Mouse (Mus musculus): Measurements from ENCODE around the gene Sema3g. TPM values are rescaled to one million over a fixed set of nuclear protein-coding genes. Genes with fewer than 3 reads are reported as not detected.

The Sema3g gene
- polyA plus RNA-seq, 1 experiment, result 3.2 TPM

DNA sequence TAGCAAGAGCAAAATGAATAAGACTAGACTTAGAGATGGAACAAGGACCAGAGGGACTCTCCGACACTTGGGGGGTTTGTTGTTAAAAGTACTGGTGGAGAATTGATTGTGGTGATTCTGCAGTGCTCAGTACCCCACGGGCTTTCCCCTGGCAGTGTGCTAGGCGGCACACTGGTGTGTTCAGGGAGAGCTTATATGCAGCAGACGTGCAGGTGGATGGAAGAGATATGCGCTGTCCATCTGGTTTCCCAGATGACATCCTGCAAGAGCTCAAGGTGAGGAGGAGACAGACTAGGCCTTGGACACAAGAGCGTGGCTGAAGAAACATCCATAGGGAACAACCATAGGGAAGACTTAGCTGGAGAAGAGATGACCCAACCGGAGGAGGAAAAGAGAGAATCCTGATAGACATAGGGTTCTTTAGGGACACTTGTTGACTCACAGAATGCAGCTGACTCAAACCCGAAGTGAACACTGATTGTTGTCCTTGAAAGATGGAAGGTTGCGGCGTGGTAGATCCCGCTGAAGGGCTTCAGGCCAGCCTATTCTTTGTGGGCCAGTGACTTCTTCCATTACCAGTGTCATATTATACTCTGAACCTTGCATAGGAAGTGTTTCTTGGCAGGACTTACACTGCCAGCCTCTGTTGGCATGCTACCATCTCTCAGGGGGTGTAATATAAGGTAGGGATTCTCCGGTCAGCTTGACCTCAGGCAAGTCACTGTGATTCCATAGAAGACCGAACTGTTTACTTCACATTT is 10.4 kb upstream of the Sema3g start:
- peak overlapping the region; percentile 72 for H3K27ac ChIP-seq (ENCODE audit: insufficient read depth, low read length)
- no peak for TF ChIP-seq POLR2A (IDR thresholded peaks at IDR 0.05; ENCODE audit: borderline replicate concordance, insufficient read depth, low read length)
- TF ChIP-seq CTCF (IDR thresholded peaks at IDR 0.05; ENCODE audit: borderline replicate concordance, insufficient read depth, low read depth, low read length), result no peak
- peak overlapping the region; percentile 83 for H3K4me3 ChIP-seq (replicated peaks; ENCODE audit: insufficient read depth, low read depth, low read length)
- 44% methylated on average over 13 of the region's 13 CpGs for WGBS
- peak in 1 of 2 experiments; percentile 40 for DNase-seq
- no peaks in the 10 kb centered on the region; the same call in 1 of the 2 replicates for H3K4me1 ChIP-seq (ENCODE audit: control insufficient read depth, insufficient read depth, low read length)
- H3K27me3 ChIP-seq (ENCODE audit: control insufficient read depth, insufficient read depth, low read length), result no peaks in the 10 kb centered on the region

- Histone ChIP-seq H3K27me3 (ENCODE audit: control insufficient read depth, insufficient read depth, low read length) (no peaks in the 10 kb centered on the region), H3K4me1 (ENCODE audit: control insufficient read depth, insufficient read depth, low read length) (no peaks in the 10 kb centered on the region; the same call in 1 of the 2 replicates), H3K27ac (ENCODE audit: insufficient read depth, low read length) (peak within 1 kb of the TSS; percentile 72), H3K4me3 (replicated peaks; ENCODE audit: insufficient read depth, low read depth, low read length) (peak within 1 kb of the TSS; percentile 83)
- no peak for TF ChIP-seq CTCF (IDR thresholded peaks at IDR 0.05; ENCODE audit: borderline replicate concordance, insufficient read depth, low read depth, low read length)
- DNase-seq, result no peak
- WGBS, result 56% methylated on average over 2 of the region's 2 CpGs
Observed at GRCm38 (mm10) chr14:31208084-31208483, 9.6 kb upstream of the Sema3g start, which contains the start of gene Tnnc1. TSS of gene Tnnc1 (plus strand) at chr14:31208312.

DNA sequence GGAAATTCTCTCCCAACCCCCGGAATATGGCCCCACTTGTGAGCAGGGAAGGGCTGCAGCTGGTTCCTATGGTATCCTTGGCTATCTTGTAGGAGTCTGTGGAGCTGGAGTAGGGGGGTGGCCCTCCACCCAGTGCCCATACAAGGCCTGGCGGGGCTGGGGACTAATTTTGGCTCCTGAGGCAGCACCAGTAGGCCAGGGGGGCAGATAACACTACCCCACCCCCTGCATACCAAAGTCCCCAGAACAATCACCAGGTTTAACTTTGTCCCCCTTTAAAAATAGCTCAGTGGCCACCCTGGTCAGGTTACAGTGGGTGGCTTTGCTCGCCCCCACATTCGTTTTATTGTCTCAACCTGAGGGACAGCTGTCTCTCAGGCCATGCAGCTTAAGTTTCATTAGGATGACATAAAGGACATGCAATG is 8.5 kb upstream of the Sema3g start:
- Histone ChIP-seq H3K4me1 (ENCODE audit: control insufficient read depth, insufficient read depth, low read length) (no peaks in the 10 kb centered on the region; the same call in 1 of the 2 replicates), H3K27me3 (ENCODE audit: control insufficient read depth, insufficient read depth, low read length) (no peaks in the 10 kb centered on the region), H3K27ac (ENCODE audit: insufficient read depth, low read length) (no peak overlapping the region), H3K4me3 (replicated peaks; ENCODE audit: insufficient read depth, low read depth, low read length) (no peak overlapping the region)
- 91% methylated on average over 4 of the region's 4 CpGs for WGBS
- DNase-seq, result no peak
- no peak for TF ChIP-seq POLR2A (IDR thresholded peaks at IDR 0.05; ENCODE audit: borderline replicate concordance, insufficient read depth, low read length)
- TF ChIP-seq CTCF (IDR thresholded peaks at IDR 0.05; ENCODE audit: borderline replicate concordance, insufficient read depth, low read depth, low read length), result no peak

- no peak for DNase-seq
- H3K27me3 ChIP-seq (ENCODE audit: control insufficient read depth, insufficient read depth, low read length), result no peaks in the 10 kb centered on the region
- no peak overlapping the region for H3K4me3 ChIP-seq (replicated peaks; ENCODE audit: insufficient read depth, low read depth, low read length)
- no peak for TF ChIP-seq POLR2A (IDR thresholded peaks at IDR 0.05; ENCODE audit: borderline replicate concordance, insufficient read depth, low read length)
- TF ChIP-seq CTCF (IDR thresholded peaks at IDR 0.05; ENCODE audit: borderline replicate concordance, insufficient read depth, low read depth, low read length), result no peak
- peaks cover 7% of the 10 kb centered on the region; the same call in 1 of the 2 replicates for H3K4me1 ChIP-seq (ENCODE audit: control insufficient read depth, insufficient read depth, low read length)
- 93% methylated on average over 6 of the region's 6 CpGs for WGBS
- H3K27ac ChIP-seq (ENCODE audit: insufficient read depth, low read length), result no peak overlapping the region
Observed at GRCm38 (mm10) chr14:31211854-31212253, 5.8 kb upstream of the Sema3g start.

GRCm38 (mm10) chr14:31212499-31212898 is 5.2 kb upstream of the Sema3g start:
- TF ChIP-seq POLR2A (IDR thresholded peaks at IDR 0.05; ENCODE audit: borderline replicate concordance, insufficient read depth, low read length), result no peak
- no peak for TF ChIP-seq CTCF (IDR thresholded peaks at IDR 0.05; ENCODE audit: borderline replicate concordance, insufficient read depth, low read depth, low read length)
- no peak for DNase-seq
- WGBS, result 91% methylated on average over 3 of the region's 3 CpGs
- H3K27ac ChIP-seq (ENCODE audit: insufficient read depth, low read length), result no peak overlapping the region
- no peak overlapping the region for H3K4me3 ChIP-seq (replicated peaks; ENCODE audit: insufficient read depth, low read depth, low read length)
- peaks cover 10% of the 10 kb centered on the region for H3K4me1 ChIP-seq (ENCODE audit: control insufficient read depth, insufficient read depth, low read length)
- no peaks in the 10 kb centered on the region for H3K27me3 ChIP-seq (ENCODE audit: control insufficient read depth, insufficient read depth, low read length)

- 83% methylated on average over 8 of the region's 8 CpGs for WGBS
- no peak for TF ChIP-seq POLR2A (IDR thresholded peaks at IDR 0.05; ENCODE audit: borderline replicate concordance, insufficient read depth, low read length)
- TF ChIP-seq CTCF (IDR thresholded peaks at IDR 0.05; ENCODE audit: borderline replicate concordance, insufficient read depth, low read depth, low read length), result no peak
- no peak overlapping the region for H3K27ac ChIP-seq (ENCODE audit: insufficient read depth, low read length)
- H3K4me3 ChIP-seq (replicated peaks; ENCODE audit: insufficient read depth, low read depth, low read length), result no peak overlapping the region
- no peak for DNase-seq
- peaks cover 17% of the 10 kb centered on the region for H3K4me1 ChIP-seq (ENCODE audit: control insufficient read depth, insufficient read depth, low read length)
- no peaks in the 10 kb centered on the region for H3K27me3 ChIP-seq (ENCODE audit: control insufficient read depth, insufficient read depth, low read length)
Observed at GRCm38 (mm10) chr14:31213868-31214267, 3.8 kb upstream of the Sema3g start.

GRCm38 (mm10) chr14:31214684-31215083 is 3.0 kb upstream of the Sema3g start:
- Histone ChIP-seq H3K4me3 (replicated peaks; ENCODE audit: insufficient read depth, low read depth, low read length) (no peak overlapping the region), H3K27me3 (ENCODE audit: control insufficient read depth, insufficient read depth, low read length) (no peaks in the 10 kb centered on the region), H3K27ac (ENCODE audit: insufficient read depth, low read length) (no peak overlapping the region), H3K4me1 (ENCODE audit: control insufficient read depth, insufficient read depth, low read length) (peaks cover 17% of the 10 kb centered on the region)
- no peak for DNase-seq
- WGBS, result 91% methylated on average over 3 of the region's 3 CpGs
- TF ChIP-seq CTCF (IDR thresholded peaks at IDR 0.05; ENCODE audit: borderline replicate concordance, insufficient read depth, low read depth, low read length) (no peak), POLR2A (IDR thresholded peaks at IDR 0.05; ENCODE audit: borderline replicate concordance, insufficient read depth, low read length) (no peak)

Measured in cerebellum, adult 2 months (tissue).